Mouse (Mus musculus): ENCODE results near the gene Rhbdd3. TPM values are rescaled to one million over a fixed set of nuclear protein-coding genes. Genes with fewer than 3 reads are reported as not detected.

Gene Rhbdd3
- polyA plus RNA-seq, 1 experiment: 19.5 TPM

DNA sequence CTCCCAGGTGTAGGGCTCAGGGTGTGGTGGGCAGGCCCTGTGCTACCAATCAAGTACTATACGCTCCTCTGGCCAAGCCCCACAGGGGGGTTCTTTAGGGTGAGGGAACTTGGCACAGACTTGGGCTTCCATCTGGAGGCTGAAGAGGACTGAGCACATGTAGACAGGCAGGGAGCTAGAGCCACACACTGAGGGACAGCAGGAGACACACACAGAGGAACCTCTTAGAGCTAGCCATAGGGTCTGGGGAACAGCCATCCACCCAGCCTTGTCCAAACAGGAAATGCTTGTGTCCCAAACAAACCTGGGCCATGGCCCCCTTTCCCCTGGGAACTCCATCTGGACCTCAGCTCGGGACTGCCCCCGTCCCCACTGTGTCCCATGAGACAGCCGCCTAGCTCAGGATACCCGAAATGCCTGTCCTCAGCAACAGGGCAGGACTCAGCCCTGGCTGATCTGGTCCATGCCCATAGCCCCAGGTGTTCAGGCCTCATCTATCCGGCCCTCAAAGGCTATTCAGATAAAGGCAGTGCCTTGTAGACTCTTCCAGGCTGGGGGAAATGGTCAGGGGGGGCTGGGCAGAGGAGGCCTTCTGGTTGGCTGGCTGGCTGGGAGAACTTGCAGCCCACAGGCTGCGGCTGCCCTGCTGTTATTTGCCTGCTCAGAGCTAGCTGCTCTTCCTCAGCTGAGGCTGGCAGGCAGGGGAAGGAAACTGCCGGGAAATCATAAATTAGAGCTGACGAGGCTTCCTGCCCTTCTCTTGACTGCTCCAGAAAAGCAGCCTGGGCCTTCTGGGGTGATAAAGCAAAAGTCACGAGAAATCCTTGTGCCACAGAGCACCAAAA, 56.5 kb downstream of the Rhbdd3 start:
- no peak overlapping the region for H3K4me3 ChIP-seq (ENCODE audit: insufficient read depth, low read length)
- TF ChIP-seq POLR2A (IDR thresholded peaks at IDR 0.05; ENCODE audit: low read depth, low read length): no peak
- no peak for TF ChIP-seq CTCF (IDR thresholded peaks at IDR 0.05; ENCODE audit: borderline replicate concordance, insufficient read depth, low read length)
- no peak overlapping the region for H3K27ac ChIP-seq (ENCODE audit: insufficient read depth, low read length)
- H3K4me1 ChIP-seq (ENCODE audit: control insufficient read depth, insufficient read depth, low read length): no peaks in the 10 kb centered on the region

Other genes starting within 250 kb of the Rhbdd3 start
- 45.3 and 52.9 TPM in 2 replicates for gene Nf2, start 249.4 kb upstream of the Rhbdd3 start, polyA plus RNA-seq (2011; ENCODE audit: insufficient read length, low read depth, missing spikeins)
- gene Nipsnap1, start 225.0 kb upstream of the Rhbdd3 start, polyA plus RNA-seq (2011; ENCODE audit: insufficient read length, low read depth, missing spikeins): 16.4 and 20.8 TPM in 2 replicates
- gene Thoc5, start 203.6 kb upstream of the Rhbdd3 start, polyA plus RNA-seq (2011; ENCODE audit: insufficient read length, low read depth, missing spikeins): 33.1 and 34.9 TPM in 2 replicates
- not detected in 2 replicates for gene Nefh, start 150.9 kb upstream of the Rhbdd3 start, polyA plus RNA-seq (2011; ENCODE audit: insufficient read length, low read depth, missing spikeins)
- 62.4 and 65.8 TPM in 2 replicates for gene Ap1b1, start 112.1 kb upstream of the Rhbdd3 start, polyA plus RNA-seq (2011; ENCODE audit: insufficient read length, low read depth, missing spikeins)
- gene Rasl10a, start 40.8 kb upstream of the Rhbdd3 start, polyA plus RNA-seq (2011; ENCODE audit: insufficient read length, low read depth, missing spikeins): not detected in 2 replicates
- gene Gas2l1, start 33.6 kb upstream of the Rhbdd3 start, polyA plus RNA-seq (2011; ENCODE audit: insufficient read length, low read depth, missing spikeins): 37.8 and 50.2 TPM in 2 replicates
- 559 and 769 TPM in 2 replicates for gene Ewsr1, start 340 bp downstream of the Rhbdd3 start, polyA plus RNA-seq (2011; ENCODE audit: insufficient read length, low read depth, missing spikeins)
- 2.3 and 4.1 TPM in 2 replicates for gene Emid1, start 53.3 kb downstream of the Rhbdd3 start, polyA plus RNA-seq (2011; ENCODE audit: insufficient read length, low read depth, missing spikeins)
- gene Kremen1, start 162.6 kb downstream of the Rhbdd3 start, polyA plus RNA-seq (2011; ENCODE audit: insufficient read length, low read depth, missing spikeins): 28.3 and 33.8 TPM in 2 replicates

All from embryonic fibroblast, embryonic 13.5 days (primary cell).